Mouse (Mus musculus): Measurements from ENCODE around the gene Hvcn1.

- TF ChIP-seq POLR2A (IDR thresholded peaks at IDR 0.05; ENCODE audit: borderline replicate concordance, control insufficient read depth, low read depth, low read length) (no peak), CTCF (IDR thresholded peaks at IDR 0.05; ENCODE audit: control insufficient read depth, insufficient read depth, low read length) (no peak)
Observed at GRCm38 (mm10) chr5:122206475-122206874, at the start of gene Hvcn1.
